Mouse (Mus musculus): ENCODE measurements around the gene Ccdc151.

GRCm38 (mm10) chr9:21943046-21943445, 59.4 kb downstream of the Ccdc151 start:
- TF ChIP-seq CTCF (IDR thresholded peaks at IDR 0.05; ENCODE audit: low read depth) (no peak), EP300 (IDR thresholded peaks at IDR 0.05; ENCODE audit: low read depth) (no peak)

Measured in liver, postnatal 0 days (tissue).